Mouse (Mus musculus) E14TG2a.4 (cell line): ENCODE measurements at regions not wholly inside any gene's neighbourhood (a gene's known extent, or its start where the extent isn't known, plus 50 kb on each side); places are given as distances from the start of the nearest gene placed in this dataset.

Experiments
- H3K27me3 ChIP-seq: 2 replicates; pipeline ENCODE4 v1.6.1; 2014; ENCODE audit warnings: low read length, control low read depth; ENCODE audit not compliant: insufficient read depth
- H3K36me3 ChIP-seq: 2 replicates; pipeline ENCODE4 v1.6.1; 2014; ENCODE audit warnings: low read length, control low read depth; ENCODE audit not compliant: insufficient read depth
- H3K4me1 ChIP-seq: replicated peaks from 2 replicates; pipeline ENCODE4 v1.6.1; 2014; ENCODE audit warnings: low read depth, low read length, control low read depth
- H3K4me3 ChIP-seq: replicated peaks from 2 replicates; pipeline ENCODE4 v1.5.1; 2014; ENCODE audit warnings: mild to moderate bottlenecking, low read length
- H3K9me3 ChIP-seq: 2 replicates; pipeline ENCODE4 v1.6.1; 2014; ENCODE audit warnings: low read length, control low read depth
- CTCF ChIP-seq: conservative IDR thresholded peaks from 2 replicates; pipeline ENCODE4 v1.5.1; 2014; ENCODE audit warnings: low read length
- NANOG ChIP-seq: IDR thresholded peaks from 2 replicates; pipeline ENCODE4 v1.6.1; 2014; ENCODE audit warnings: borderline replicate concordance, low read length, mixed read lengths
- POU5F1 ChIP-seq: IDR thresholded peaks from 2 replicates; pipeline ENCODE4 v1.6.1; 2014; ENCODE audit warnings: low read length, borderline replicate concordance

DNA sequence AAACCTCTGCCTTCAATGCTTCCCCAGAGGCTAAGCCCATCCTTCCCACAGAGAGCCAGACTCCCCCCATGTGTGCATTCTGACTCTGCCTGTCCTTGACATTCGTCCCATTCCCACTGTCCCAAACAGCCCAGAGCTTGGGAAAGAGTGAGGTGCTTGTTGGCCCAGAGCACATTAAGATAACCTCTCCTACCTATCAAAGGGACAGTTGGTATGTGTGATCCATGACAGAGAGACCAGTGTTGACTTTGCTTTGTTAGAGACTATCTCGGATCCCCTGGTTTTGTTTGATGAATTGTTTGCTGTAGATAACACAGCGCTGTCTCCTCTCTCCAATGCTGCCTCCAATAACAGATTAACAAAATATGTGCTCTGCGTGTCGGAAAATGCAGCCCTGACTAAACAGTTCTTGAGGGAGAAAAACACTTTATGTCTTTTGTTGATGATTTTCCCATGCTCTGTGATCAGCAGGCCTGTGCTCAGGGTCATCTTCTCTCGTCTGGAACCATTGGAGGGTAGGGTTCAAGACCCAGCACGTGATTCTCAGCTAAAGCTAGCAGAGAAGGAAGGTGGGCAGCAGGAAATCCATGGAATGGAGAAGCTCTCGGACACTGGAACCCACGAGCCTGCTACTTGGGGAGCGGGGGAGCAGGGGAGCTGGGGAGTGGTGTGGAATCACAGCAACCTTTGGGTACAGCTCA lies 217.2 kb upstream of the Clint1 start:
- Histone ChIP-seq H3K36me3 (no peaks in the 10 kb centered on the region), H3K4me1 (no peaks in the 10 kb centered on the region), H3K27me3 (no peaks in the 10 kb centered on the region), H3K4me3 (no peak overlapping the region), H3K9me3 (no peaks in the 10 kb centered on the region)
- no peak for TF ChIP-seq CTCF
- no peak for TF ChIP-seq POU5F1
- no peak for TF ChIP-seq NANOG

GRCm38 (mm10) chr11:45635896-45636295 lies 216.0 kb upstream of the Clint1 start:
- H3K4me3 ChIP-seq = no peak overlapping the region
- no peaks in the 10 kb centered on the region for H3K27me3 ChIP-seq
- no peaks in the 10 kb centered on the region for H3K9me3 ChIP-seq
- no peak for TF ChIP-seq NANOG
- TF ChIP-seq CTCF = no peak
- TF ChIP-seq POU5F1 = no peak
- no peaks in the 10 kb centered on the region for H3K4me1 ChIP-seq
- no peaks in the 10 kb centered on the region for H3K36me3 ChIP-seq

GRCm38 (mm10) chr11:45639236-45639635 lies 212.6 kb upstream of the Clint1 start:
- H3K4me1 ChIP-seq = no peaks in the 10 kb centered on the region
- no peak for TF ChIP-seq CTCF
- no peak for TF ChIP-seq POU5F1
- TF ChIP-seq NANOG = no peak
- no peak overlapping the region for H3K4me3 ChIP-seq
- no peaks in the 10 kb centered on the region for H3K27me3 ChIP-seq
- no peaks in the 10 kb centered on the region for H3K9me3 ChIP-seq
- H3K36me3 ChIP-seq = no peaks in the 10 kb centered on the region

DNA sequence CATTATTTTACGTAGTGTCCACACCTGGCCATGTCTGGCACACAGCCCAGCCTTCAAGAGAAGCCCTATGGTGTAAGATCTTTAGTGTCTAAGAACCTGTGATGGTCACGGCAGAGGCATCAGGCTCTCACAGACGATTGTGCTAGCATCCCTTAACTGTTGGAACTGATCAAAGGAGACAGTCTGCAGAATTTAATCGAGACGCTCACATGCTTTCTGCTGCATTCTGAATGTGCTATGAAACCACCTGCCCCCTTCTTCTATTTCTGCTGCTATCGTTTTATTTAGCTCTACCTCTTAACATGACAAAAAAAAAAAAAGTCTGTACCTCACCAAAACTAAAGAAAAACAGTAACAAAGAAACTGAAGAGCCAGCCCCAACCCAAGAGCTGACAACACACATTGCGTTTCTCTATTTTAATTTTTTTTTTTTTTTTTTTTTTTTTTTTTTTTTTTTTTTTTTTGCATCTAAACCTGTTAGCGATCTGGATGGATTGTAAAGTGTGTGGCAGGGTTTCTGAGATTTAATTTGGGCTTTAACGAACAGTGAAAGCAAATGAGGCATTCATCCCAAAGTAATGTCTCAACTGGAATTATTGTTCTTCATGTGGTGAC lies 209.6 kb upstream of the Clint1 start:
- Histone ChIP-seq H3K9me3 (no peaks in the 10 kb centered on the region), H3K36me3 (no peaks in the 10 kb centered on the region), H3K4me3 (no peak overlapping the region), H3K4me1 (no peaks in the 10 kb centered on the region), H3K27me3 (no peaks in the 10 kb centered on the region)
- TF ChIP-seq POU5F1 (no peak), CTCF (no peak), NANOG (no peak)

GRCm38 (mm10) chr11:45643629-45644325 lies 208.1 kb upstream of the Clint1 start:
- H3K27me3 ChIP-seq = no peaks in the 10 kb centered on the region

GRCm38 (mm10) chr11:45645815-45646214 lies 206.0 kb upstream of the Clint1 start:
- Histone ChIP-seq H3K36me3 (no peaks in the 10 kb centered on the region), H3K4me1 (no peaks in the 10 kb centered on the region), H3K4me3 (no peak overlapping the region), H3K9me3 (no peaks in the 10 kb centered on the region), H3K27me3 (no peaks in the 10 kb centered on the region)
- TF ChIP-seq CTCF (peak; percentile 53), NANOG (no peak)

More at GRCm38 (mm10) chr11:45643629-45644325, 208.1 kb upstream of the Clint1 start:
- H3K4me3 ChIP-seq = no peak overlapping the region
- no peaks in the 10 kb centered on the region for H3K36me3 ChIP-seq
- no peaks in the 10 kb centered on the region for H3K9me3 ChIP-seq
- TF ChIP-seq POU5F1 = no peak
- no peak for TF ChIP-seq CTCF
- no peak for TF ChIP-seq NANOG
- H3K4me1 ChIP-seq = no peaks in the 10 kb centered on the region

GRCm38 (mm10) chr11:45647888-45648287 lies 204.0 kb upstream of the Clint1 start:
- no peaks in the 10 kb centered on the region for H3K36me3 ChIP-seq
- TF ChIP-seq CTCF (peak; percentile 76), POU5F1 (no peak), NANOG (no peak)
- no peaks in the 10 kb centered on the region for H3K9me3 ChIP-seq
- H3K27me3 ChIP-seq = no peaks in the 10 kb centered on the region
- no peak overlapping the region for H3K4me3 ChIP-seq
- no peaks in the 10 kb centered on the region for H3K4me1 ChIP-seq

DNA sequence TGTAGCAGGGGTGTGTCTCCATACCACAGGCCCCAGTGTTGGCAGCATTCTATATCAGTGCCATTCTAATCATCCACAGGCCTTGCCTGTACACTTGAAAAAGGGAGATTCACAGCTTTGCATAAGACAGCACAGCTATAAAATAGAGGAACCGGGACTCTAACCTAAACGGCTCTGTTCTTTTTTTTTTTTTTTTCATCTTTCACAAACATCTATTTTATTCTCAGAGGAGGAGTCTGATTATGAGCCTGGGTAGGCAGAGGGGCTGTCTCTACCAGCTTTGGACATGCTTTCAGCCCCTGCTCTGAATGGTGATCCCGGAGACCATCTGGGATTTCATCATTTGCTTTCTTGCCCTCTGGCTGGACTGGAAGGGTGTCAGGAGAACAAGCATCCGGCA lies 195.6 kb upstream of the Clint1 start:
- Histone ChIP-seq H3K36me3 (no peaks in the 10 kb centered on the region), H3K27me3 (no peaks in the 10 kb centered on the region), H3K4me1 (no peaks in the 10 kb centered on the region), H3K4me3 (no peak overlapping the region), H3K9me3 (peaks cover 23% of the 10 kb centered on the region)
- TF ChIP-seq CTCF = no peak
- no peak for TF ChIP-seq POU5F1
- TF ChIP-seq NANOG = no peak
